Mouse (Mus musculus): ENCODE results near the gene Hist1h2bj. TPM values are rescaled to one million over a fixed set of nuclear protein-coding genes. Genes with fewer than 3 reads are reported as not detected.
"Not testable (repeated sequence)": the region's sequence is repeated elsewhere in the genome, so short reads cannot be mapped to it uniquely, and the experiment has no call there.

Gene Hist1h2bj
- polyA plus RNA-seq, 1 experiment from 2014 or later = 13.4 TPM

GRCm38 (mm10) chr13:22036149-22036956, 6.7 kb upstream of the Hist1h2bj start:
- H3K4me3 ChIP-seq (ENCODE audit: low read depth, low read length) = peak overlapping the region; percentile 71
- H3K4me2 ChIP-seq (ENCODE audit: low read depth, low read length) = peak overlapping the region; percentile 78
- H3K27me3 ChIP-seq (ENCODE audit: control insufficient read depth, insufficient read depth, low read depth, low read length) = no peaks in the 10 kb centered on the region
- peak overlapping the region; percentile 99 for H3K27ac ChIP-seq (ENCODE audit: low read length)
- no peaks in the 10 kb centered on the region for H3K36me3 ChIP-seq (ENCODE audit: control insufficient read depth, insufficient read depth)
- ATAC-seq (ENCODE audit: low read depth) = peak; percentile 3
- 2% methylated on average over 20 of the region's 23 CpGs for WGBS (ENCODE audit: insufficient replicate concordance)
- H3K9me3 ChIP-seq (replicated peaks; ENCODE audit: control insufficient read depth, low read length) = no peaks in the 10 kb centered on the region
- H3K4me1 ChIP-seq (ENCODE audit: control insufficient read depth, low read depth, low read length) = peaks cover 37% of the 10 kb centered on the region
- peak overlapping the region; percentile 79 for H3K9ac ChIP-seq (ENCODE audit: low read depth, low read length)

- Histone ChIP-seq H3K27me3 (ENCODE audit: control insufficient read depth, insufficient read depth, low read depth, low read length) (no peaks in the 10 kb centered on the region), H3K4me1 (ENCODE audit: control insufficient read depth, low read depth, low read length) (peaks cover 37% of the 10 kb centered on the region), H3K27ac (ENCODE audit: low read length) (peak overlapping the region; percentile 99), H3K36me3 (ENCODE audit: control insufficient read depth, insufficient read depth) (no peaks in the 10 kb centered on the region), H3K9me3 (replicated peaks; ENCODE audit: control insufficient read depth, low read length) (no peaks in the 10 kb centered on the region), H3K4me3 (ENCODE audit: low read depth, low read length) (peak overlapping the region; percentile 71), H3K4me2 (ENCODE audit: low read depth, low read length) (peak overlapping the region; percentile 78), H3K9ac (ENCODE audit: low read depth, low read length) (peak overlapping the region; percentile 79)
- ATAC-seq (ENCODE audit: low read depth) = no peak
- WGBS (ENCODE audit: insufficient replicate concordance) = 35% methylated on average over 3 of the region's 3 CpGs
Observed at GRCm38 (mm10) chr13:22036986-22037385, 6.0 kb upstream of the Hist1h2bj start.

DNA sequence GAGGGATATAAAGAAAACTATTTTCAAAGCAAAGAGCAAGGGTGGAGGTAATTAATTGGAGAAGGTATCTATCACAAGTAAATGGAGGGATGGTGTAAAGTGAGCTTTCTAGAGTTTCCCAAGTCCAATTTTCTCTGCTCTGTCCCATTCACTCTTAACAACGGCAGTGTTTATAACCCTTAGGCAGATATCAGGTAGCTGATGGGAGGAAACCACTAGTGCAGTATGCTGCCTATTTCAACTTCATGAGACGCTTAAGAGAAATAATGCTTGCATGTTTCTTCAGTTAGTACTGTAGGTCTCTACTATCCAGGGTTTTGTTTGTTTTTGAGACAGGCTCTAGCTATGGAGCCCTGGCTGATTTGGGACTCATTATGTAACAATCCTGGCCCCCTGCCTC, 5.6 kb upstream of the Hist1h2bj start:
- Histone ChIP-seq H3K4me2 (ENCODE audit: low read depth, low read length) (peak overlapping the region; percentile 78), H3K36me3 (ENCODE audit: control insufficient read depth, insufficient read depth) (no peaks in the 10 kb centered on the region), H3K9me3 (replicated peaks; ENCODE audit: control insufficient read depth, low read length) (no peaks in the 10 kb centered on the region), H3K27me3 (ENCODE audit: control insufficient read depth, insufficient read depth, low read depth, low read length) (no peaks in the 10 kb centered on the region), H3K4me3 (ENCODE audit: low read depth, low read length) (peak overlapping the region; percentile 71), H3K4me1 (ENCODE audit: control insufficient read depth, low read depth, low read length) (peaks cover 40% of the 10 kb centered on the region), H3K27ac (ENCODE audit: low read length) (peak overlapping the region; percentile 99), H3K9ac (ENCODE audit: low read depth, low read length) (peak overlapping the region; percentile 79)
- ATAC-seq (ENCODE audit: low read depth) = no peak
- 49% methylated on average over 2 of the region's 2 CpGs for WGBS (ENCODE audit: insufficient replicate concordance)

GRCm38 (mm10) chr13:22039364-22039763, 3.6 kb upstream of the Hist1h2bj start:
- Histone ChIP-seq H3K4me2 (ENCODE audit: low read depth, low read length) (peak overlapping the region; percentile 68), H3K4me1 (ENCODE audit: control insufficient read depth, low read depth, low read length) (peaks cover 29% of the 10 kb centered on the region), H3K27me3 (ENCODE audit: control insufficient read depth, insufficient read depth, low read depth, low read length) (no peaks in the 10 kb centered on the region), H3K36me3 (ENCODE audit: control insufficient read depth, insufficient read depth) (no peaks in the 10 kb centered on the region), H3K9ac (ENCODE audit: low read depth, low read length) (peak overlapping the region; percentile 60), H3K27ac (ENCODE audit: low read length) (peak overlapping the region; percentile 97), H3K4me3 (ENCODE audit: low read depth, low read length) (peak overlapping the region; percentile 60), H3K9me3 (replicated peaks; ENCODE audit: control insufficient read depth, low read length) (no peaks in the 10 kb centered on the region)
- ATAC-seq (ENCODE audit: low read depth) = no peak
- WGBS (ENCODE audit: insufficient replicate concordance) = 54% methylated on average over 5 of the region's 5 CpGs

- 4% methylated on average over 2 of the region's 2 CpGs for WGBS (ENCODE audit: insufficient replicate concordance)
- Histone ChIP-seq H3K36me3 (ENCODE audit: control insufficient read depth, insufficient read depth) (no peaks in the 10 kb centered on the region), H3K9me3 (replicated peaks; ENCODE audit: control insufficient read depth, low read length) (no peaks in the 10 kb centered on the region), H3K27ac (ENCODE audit: low read length) (peak overlapping the region; percentile 97), H3K27me3 (ENCODE audit: control insufficient read depth, insufficient read depth, low read depth, low read length) (no peaks in the 10 kb centered on the region), H3K4me1 (ENCODE audit: control insufficient read depth, low read depth, low read length) (peaks cover 35% of the 10 kb centered on the region), H3K4me2 (ENCODE audit: low read depth, low read length) (peak overlapping the region; percentile 68), H3K4me3 (ENCODE audit: low read depth, low read length) (peak overlapping the region; percentile 60), H3K9ac (ENCODE audit: low read depth, low read length) (peak overlapping the region; percentile 60)
- ATAC-seq (ENCODE audit: low read depth) = no peak
Observed at GRCm38 (mm10) chr13:22039951-22040463, 3.0 kb upstream of the Hist1h2bj start.

- WGBS (ENCODE audit: insufficient replicate concordance) = 0% methylated on average over 20 of the region's 24 CpGs
- Histone ChIP-seq H3K4me3 (ENCODE audit: low read depth, low read length) (peak overlapping the region; percentile 60), H3K9ac (ENCODE audit: low read depth, low read length) (peak overlapping the region; percentile 60), H3K9me3 (replicated peaks; ENCODE audit: control insufficient read depth, low read length) (no peaks in the 10 kb centered on the region), H3K27me3 (ENCODE audit: control insufficient read depth, insufficient read depth, low read depth, low read length) (no peaks in the 10 kb centered on the region), H3K36me3 (ENCODE audit: control insufficient read depth, insufficient read depth) (no peaks in the 10 kb centered on the region), H3K27ac (ENCODE audit: low read length) (peak overlapping the region; percentile 97), H3K4me2 (ENCODE audit: low read depth, low read length) (peak overlapping the region; percentile 68), H3K4me1 (ENCODE audit: control insufficient read depth, low read depth, low read length) (peaks cover 41% of the 10 kb centered on the region)
- ATAC-seq (ENCODE audit: low read depth) = peak; percentile 35
Observed at GRCm38 (mm10) chr13:22040464-22041141, 2.4 kb upstream of the Hist1h2bj start.

GRCm38 (mm10) chr13:22041142-22041536, 1.9 kb upstream of the Hist1h2bj start, which contains the start of gene Hist1h4i:
Hist1h4i (minus strand) TSS chr13:22041362.
- H3K27me3 ChIP-seq (ENCODE audit: control insufficient read depth, insufficient read depth, low read depth, low read length); H3K36me3 ChIP-seq (ENCODE audit: control insufficient read depth, insufficient read depth); H3K9me3 ChIP-seq (replicated peaks; ENCODE audit: control insufficient read depth, low read length): not testable (repeated sequence)
- Histone ChIP-seq H3K4me1 (ENCODE audit: control insufficient read depth, low read depth, low read length) (peaks cover 42% of the 10 kb centered on the region), H3K9ac (ENCODE audit: low read depth, low read length) (peak within 1 kb of the TSS; percentile 60), H3K4me2 (ENCODE audit: low read depth, low read length) (peak within 1 kb of the TSS; percentile 68), H3K27ac (ENCODE audit: low read length) (peak within 1 kb of the TSS; percentile 97), H3K4me3 (ENCODE audit: low read depth, low read length) (peak within 1 kb of the TSS; percentile 60)
- WGBS (ENCODE audit: insufficient replicate concordance) = under 1% methylated on average over 21 of the region's 27 CpGs
- ATAC-seq (ENCODE audit: low read depth) = peak; percentile 53

- Histone ChIP-seq H3K36me3 (ENCODE audit: control insufficient read depth, insufficient read depth) (no peaks in the 10 kb centered on the region), H3K4me3 (ENCODE audit: low read depth, low read length) (peak overlapping the region; percentile 60), H3K9me3 (replicated peaks; ENCODE audit: control insufficient read depth, low read length) (no peaks in the 10 kb centered on the region), H3K27ac (ENCODE audit: low read length) (peak overlapping the region; percentile 97), H3K4me2 (ENCODE audit: low read depth, low read length) (peak overlapping the region; percentile 68), H3K4me1 (ENCODE audit: control insufficient read depth, low read depth, low read length) (peaks cover 36% of the 10 kb centered on the region), H3K27me3 (ENCODE audit: control insufficient read depth, insufficient read depth, low read depth, low read length) (no peaks in the 10 kb centered on the region), H3K9ac (ENCODE audit: low read depth, low read length) (peak overlapping the region; percentile 60)
- no peak for ATAC-seq (ENCODE audit: low read depth)
- 3% methylated on average over 13 of the region's 13 CpGs for WGBS (ENCODE audit: insufficient replicate concordance)
Observed at GRCm38 (mm10) chr13:22041651-22042567, 1.1 kb upstream of the Hist1h2bj start.

All from liver, embryonic 16.5 days (tissue).